Mouse (Mus musculus): ENCODE results near the gene Tcp11l1.

- TF ChIP-seq CTCF (IDR thresholded peaks at IDR 0.05; ENCODE audit: low read depth): no peak
- TF ChIP-seq EP300 (IDR thresholded peaks at IDR 0.05; ENCODE audit: low read depth): no peak
These were observed 20.7 kb upstream of the Tcp11l1 start for GRCm38 (mm10) chr2:104732562-104733256.

All from liver, embryonic 14.5 days (tissue).